ENCODE assay signal across 13 mouse cellular contexts in the genomic region with DNA sequence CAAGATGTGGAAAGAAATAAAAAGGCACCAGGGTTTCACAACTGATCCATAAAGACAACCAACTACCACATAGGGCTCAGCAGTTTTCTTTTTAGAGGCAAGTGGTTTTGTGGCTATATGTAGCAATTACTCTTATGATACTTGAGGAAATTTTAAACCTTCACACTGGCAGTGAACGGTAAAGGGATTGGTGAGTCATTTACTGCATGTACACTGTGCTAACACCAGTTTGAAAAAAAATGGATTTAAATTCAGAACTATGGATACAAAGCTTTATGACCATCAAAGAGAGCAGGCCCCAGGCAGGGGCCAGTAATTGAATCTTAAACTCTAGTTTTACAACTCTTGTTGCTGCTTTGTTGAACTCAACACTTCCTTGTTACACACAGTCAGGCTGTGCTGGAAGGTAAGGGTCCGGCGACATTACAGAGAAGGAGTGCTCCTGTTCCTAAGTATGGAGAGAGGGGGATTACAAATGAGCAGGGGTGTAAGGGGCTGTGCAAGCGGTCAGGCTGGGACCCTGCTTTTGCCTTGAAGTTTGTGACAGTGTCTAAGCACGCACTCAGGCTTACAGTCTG.
"Had no signal": no experiment of that assay in that cellular context is flagged by ENCODE, and none has a peak within 500 bp of the region (broad histone marks: within the 10 kb centered on the region; RNA-seq: fewer than 3 reads in every experiment).

No protein-coding gene starts in this region.

- H3K4me3 ChIP-seq: kidney, embryonic 15.5 days; limb, embryonic 15.5 days; liver, embryonic 13.5 days; midbrain, embryonic 10.5 days; midbrain, embryonic 15.5 days; neural tube, embryonic 12.5 days had no signal

- H3K4me2 ChIP-seq: kidney, embryonic 15.5 days; limb, embryonic 15.5 days; liver, embryonic 13.5 days; midbrain, embryonic 15.5 days; neural tube, embryonic 12.5 days had no signal

- H3K9ac ChIP-seq: kidney, embryonic 15.5 days; limb, embryonic 15.5 days; liver, embryonic 13.5 days; liver, postnatal 0 days; midbrain, embryonic 15.5 days; neural tube, embryonic 12.5 days had no signal

- H3K27ac ChIP-seq: limb, embryonic 15.5 days; liver, embryonic 13.5 days; midbrain, embryonic 10.5 days; midbrain, embryonic 15.5 days; neural tube, embryonic 12.5 days; stomach, postnatal 0 days had no signal

- ATAC-seq: liver, postnatal 0 days; midbrain, embryonic 15.5 days had no signal

- H3K9me3 ChIP-seq: kidney, embryonic 15.5 days; limb, embryonic 15.5 days; liver, embryonic 13.5 days; midbrain, embryonic 10.5 days; midbrain, embryonic 15.5 days; neural tube, embryonic 12.5 days had no signal

- H3K27me3 ChIP-seq: kidney, embryonic 15.5 days; limb, embryonic 15.5 days; liver, embryonic 13.5 days; midbrain, embryonic 15.5 days; neural tube, embryonic 12.5 days had no signal

- DNase-seq: kidney, postnatal 14 days; layer of hippocampus, adult 9-11 months; layer of hippocampus, postnatal 36 days; liver, embryonic 13.5 days; liver, postnatal 0 days; thymus, adult 2 months; thymus, postnatal 36 days had no signal

- H3K36me3 ChIP-seq: kidney, embryonic 15.5 days; limb, embryonic 15.5 days; liver, embryonic 13.5 days; midbrain, embryonic 10.5 days; midbrain, embryonic 15.5 days; neural tube, embryonic 12.5 days had no signal

- H3K4me1 ChIP-seq: midbrain, embryonic 10.5 days; midbrain, embryonic 15.5 days; neural tube, embryonic 12.5 days had no signal
